Mouse (Mus musculus): Measurements from ENCODE around the gene Stpg4. TPM values are rescaled to one million over a fixed set of nuclear protein-coding genes. Genes with fewer than 3 reads are reported as not detected.

Stpg4 gene
- polyA plus RNA-seq (2012) = not detected in 2 replicates

DNA sequence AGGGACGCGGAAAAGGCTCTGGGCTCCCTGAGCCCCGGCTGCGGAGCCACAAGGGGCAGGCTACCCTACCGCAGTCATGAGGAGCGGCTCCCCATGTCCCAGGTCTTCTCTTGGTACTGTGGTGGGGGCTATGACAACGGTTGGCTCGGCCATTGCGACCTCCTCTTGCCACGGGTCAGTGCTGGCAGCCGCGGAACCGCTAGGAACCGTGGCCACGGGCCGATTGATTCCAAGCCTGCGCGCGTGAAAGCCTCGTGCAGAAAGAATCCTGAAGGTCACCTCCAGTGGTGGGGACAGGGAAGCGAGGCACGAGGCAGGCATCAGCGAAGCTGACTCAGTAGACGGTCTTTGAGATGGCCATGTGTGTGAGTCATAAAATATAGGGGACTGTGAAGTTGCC, at the start of gene Stpg4:
TSS of gene Stpg4 (minus strand) at position 231 of the 400 bp plus-strand sequence.
- Histone ChIP-seq H3K4me3 (replicated peaks) (no peak within 1 kb of the TSS), H3K27me3 (ENCODE audit: control insufficient read depth) (no peaks in the 10 kb centered on the region), H3K9me3 (ENCODE audit: control insufficient read depth, low read length) (no peaks in the 10 kb centered on the region), H3K36me3 (ENCODE audit: control insufficient read depth) (peaks cover 35% of the 10 kb centered on the region), H3K4me1 (ENCODE audit: control insufficient read depth) (peaks cover under 1% of the 10 kb centered on the region)
- TF ChIP-seq TAL1 (IDR thresholded peaks at IDR 0.05; ENCODE audit: low read length) (no peak), GATA1 (IDR thresholded peaks at IDR 0.05; ENCODE audit: low read length) (no peak)

GRCm38 (mm10) chr17:87475356-87475755, 47.8 kb upstream of the Stpg4 start:
- no peaks in the 10 kb centered on the region for H3K36me3 ChIP-seq (ENCODE audit: control insufficient read depth)
- peaks cover 26% of the 10 kb centered on the region for H3K4me1 ChIP-seq (ENCODE audit: control insufficient read depth)
- no peak for TF ChIP-seq GATA1 (IDR thresholded peaks at IDR 0.05; ENCODE audit: low read length)
- TF ChIP-seq TAL1 (IDR thresholded peaks at IDR 0.05; ENCODE audit: low read length) = no peak
- no peaks in the 10 kb centered on the region for H3K9me3 ChIP-seq (ENCODE audit: control insufficient read depth, low read length)
- H3K4me3 ChIP-seq (replicated peaks) = no peak overlapping the region
- H3K27me3 ChIP-seq (ENCODE audit: control insufficient read depth) = peaks cover 47% of the 10 kb centered on the region

DNA sequence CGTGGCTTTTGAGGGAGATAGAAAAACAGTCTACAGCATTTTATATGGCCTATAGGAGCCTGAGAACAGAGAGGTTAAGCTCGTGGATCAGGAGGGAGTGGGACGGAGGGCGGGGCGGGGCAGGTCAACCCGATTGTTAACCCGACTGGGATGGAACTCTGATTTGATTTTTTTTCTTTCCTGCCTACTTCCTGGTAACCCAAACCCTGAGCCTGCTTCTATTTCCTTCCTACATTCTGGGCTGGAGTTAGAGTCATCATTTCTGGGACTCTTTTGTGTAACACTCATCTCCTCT, 46.9 kb upstream of the Stpg4 start:
- Histone ChIP-seq H3K36me3 (ENCODE audit: control insufficient read depth) (no peaks in the 10 kb centered on the region), H3K27me3 (ENCODE audit: control insufficient read depth) (peaks cover 47% of the 10 kb centered on the region), H3K9me3 (ENCODE audit: control insufficient read depth, low read length) (no peaks in the 10 kb centered on the region), H3K4me1 (ENCODE audit: control insufficient read depth) (peaks cover 35% of the 10 kb centered on the region), H3K4me3 (replicated peaks) (no peak overlapping the region)
- no peak for TF ChIP-seq GATA1 (IDR thresholded peaks at IDR 0.05; ENCODE audit: low read length)
- no peak for TF ChIP-seq TAL1 (IDR thresholded peaks at IDR 0.05; ENCODE audit: low read length)

DNA sequence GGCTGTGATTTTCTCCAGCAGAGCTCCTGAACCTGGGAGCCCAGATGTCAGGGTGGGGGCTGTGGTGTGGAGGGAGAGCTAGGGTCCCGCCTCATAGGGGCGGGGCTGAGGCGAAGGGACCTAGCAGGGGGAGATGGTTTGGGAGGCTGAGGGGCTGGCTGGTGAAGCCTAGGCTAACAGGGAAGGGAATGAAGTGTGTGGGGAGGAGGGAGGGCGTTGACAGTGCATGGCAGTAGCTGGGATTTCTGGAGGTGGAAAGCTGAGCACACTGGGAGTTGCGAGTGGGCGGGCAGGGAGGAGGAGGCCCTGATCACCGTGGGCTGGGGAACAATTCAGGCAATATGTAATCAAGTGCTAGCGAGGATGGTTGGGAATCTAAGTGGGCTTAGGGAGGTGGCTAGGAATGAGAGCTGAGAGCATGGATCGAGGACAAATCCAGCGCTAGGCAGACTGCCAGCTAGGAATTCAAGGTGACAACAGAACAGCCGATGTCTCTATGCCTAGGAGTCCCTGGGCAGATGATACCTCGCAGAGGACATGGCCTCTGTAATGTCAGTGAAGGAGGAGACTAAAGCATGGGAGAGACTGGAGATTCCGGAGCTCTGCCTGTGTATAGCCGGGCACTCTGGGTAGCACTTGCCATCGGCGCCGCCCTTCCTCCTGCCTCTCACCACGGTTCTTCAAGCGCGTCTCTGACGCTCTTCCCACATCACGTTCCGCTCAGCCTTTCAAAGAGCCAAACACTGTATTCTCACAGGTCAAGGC, 46.4 kb upstream of the Stpg4 start:
- TF ChIP-seq TAL1 (IDR thresholded peaks at IDR 0.05; ENCODE audit: low read length) (no peak), GATA1 (IDR thresholded peaks at IDR 0.05; ENCODE audit: low read length) (no peak)
- H3K4me1 ChIP-seq (ENCODE audit: control insufficient read depth) = peaks cover 40% of the 10 kb centered on the region
- H3K27me3 ChIP-seq (ENCODE audit: control insufficient read depth) = peaks cover 47% of the 10 kb centered on the region
- H3K4me3 ChIP-seq (replicated peaks) = no peak overlapping the region
- H3K36me3 ChIP-seq (ENCODE audit: control insufficient read depth) = no peaks in the 10 kb centered on the region
- H3K9me3 ChIP-seq (ENCODE audit: control insufficient read depth, low read length) = no peaks in the 10 kb centered on the region

- TF ChIP-seq TAL1 (IDR thresholded peaks at IDR 0.05; ENCODE audit: low read length) (no peak), GATA1 (IDR thresholded peaks at IDR 0.05; ENCODE audit: low read length) (no peak)
- Histone ChIP-seq H3K27me3 (ENCODE audit: control insufficient read depth) (peaks cover 43% of the 10 kb centered on the region), H3K4me1 (ENCODE audit: control insufficient read depth) (peaks cover 44% of the 10 kb centered on the region), H3K36me3 (ENCODE audit: control insufficient read depth) (no peaks in the 10 kb centered on the region), H3K9me3 (ENCODE audit: control insufficient read depth, low read length) (no peaks in the 10 kb centered on the region), H3K4me3 (replicated peaks) (no peak overlapping the region)
Measured at GRCm38 (mm10) chr17:87473441-87473735, 45.8 kb upstream of the Stpg4 start.

DNA sequence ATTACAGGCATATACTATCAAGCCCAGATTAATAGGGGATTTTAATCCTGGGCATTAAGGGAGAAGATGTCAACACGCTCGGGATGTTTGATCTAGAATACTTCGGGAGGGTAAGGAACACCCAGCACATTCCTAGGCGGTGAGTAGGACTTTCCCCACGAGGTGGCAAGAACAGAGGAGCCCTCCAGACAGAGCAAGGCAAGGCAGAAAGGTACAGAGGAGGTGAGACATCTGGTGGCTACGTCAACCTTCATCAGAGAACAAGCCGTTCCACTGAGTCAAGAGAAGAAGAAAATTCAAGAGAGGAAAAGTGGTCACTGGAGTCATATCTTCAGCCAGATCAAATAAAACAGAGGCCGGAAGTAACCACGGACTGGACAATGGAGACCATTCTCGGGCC, 45.3 kb upstream of the Stpg4 start:
- Histone ChIP-seq H3K4me3 (replicated peaks) (no peak overlapping the region), H3K36me3 (ENCODE audit: control insufficient read depth) (no peaks in the 10 kb centered on the region), H3K27me3 (ENCODE audit: control insufficient read depth) (peaks cover 41% of the 10 kb centered on the region), H3K9me3 (ENCODE audit: control insufficient read depth, low read length) (no peaks in the 10 kb centered on the region), H3K4me1 (ENCODE audit: control insufficient read depth) (peaks cover 44% of the 10 kb centered on the region)
- no peak for TF ChIP-seq GATA1 (IDR thresholded peaks at IDR 0.05; ENCODE audit: low read length)
- TF ChIP-seq TAL1 (IDR thresholded peaks at IDR 0.05; ENCODE audit: low read length) = no peak

GRCm38 (mm10) chr17:87471661-87472060, 44.1 kb upstream of the Stpg4 start:
- H3K27me3 ChIP-seq (ENCODE audit: control insufficient read depth) = peaks cover 41% of the 10 kb centered on the region
- no peak overlapping the region for H3K4me3 ChIP-seq (replicated peaks)
- H3K4me1 ChIP-seq (ENCODE audit: control insufficient read depth) = peaks cover 44% of the 10 kb centered on the region
- no peaks in the 10 kb centered on the region for H3K36me3 ChIP-seq (ENCODE audit: control insufficient read depth)
- no peak for TF ChIP-seq GATA1 (IDR thresholded peaks at IDR 0.05; ENCODE audit: low read length)
- TF ChIP-seq TAL1 (IDR thresholded peaks at IDR 0.05; ENCODE audit: low read length) = no peak
- no peaks in the 10 kb centered on the region for H3K9me3 ChIP-seq (ENCODE audit: control insufficient read depth, low read length)

- Histone ChIP-seq H3K4me1 (ENCODE audit: control insufficient read depth) (peaks cover 44% of the 10 kb centered on the region), H3K4me3 (replicated peaks) (peak overlapping the region; percentile 31), H3K27me3 (ENCODE audit: control insufficient read depth) (peaks cover 41% of the 10 kb centered on the region), H3K9me3 (ENCODE audit: control insufficient read depth, low read length) (no peaks in the 10 kb centered on the region), H3K36me3 (ENCODE audit: control insufficient read depth) (no peaks in the 10 kb centered on the region)
- no peak for TF ChIP-seq GATA1 (IDR thresholded peaks at IDR 0.05; ENCODE audit: low read length)
- TF ChIP-seq TAL1 (IDR thresholded peaks at IDR 0.05; ENCODE audit: low read length) = no peak
Measured at GRCm38 (mm10) chr17:87470797-87471196, 43.3 kb upstream of the Stpg4 start.

DNA sequence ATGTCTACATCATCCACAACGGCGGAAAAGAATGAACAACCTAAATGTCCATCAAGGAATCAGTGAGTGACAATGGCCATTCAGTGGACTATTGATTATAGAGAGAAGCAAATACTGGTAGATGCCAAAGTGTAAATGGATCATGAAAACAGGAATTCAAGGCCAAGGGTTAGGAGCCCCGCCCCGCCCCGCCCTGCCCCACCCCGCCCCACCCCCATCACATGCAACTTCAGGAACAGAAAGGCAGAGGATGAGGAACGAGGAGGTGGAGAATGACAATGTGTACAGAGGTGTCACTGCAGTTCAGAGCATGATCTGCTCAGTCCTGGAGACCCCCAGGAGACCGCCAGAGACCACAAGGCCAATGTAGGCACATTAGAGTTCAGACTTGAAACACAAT, 42.7 kb upstream of the Stpg4 start:
- TF ChIP-seq GATA1 (IDR thresholded peaks at IDR 0.05; ENCODE audit: low read length) (no peak), TAL1 (IDR thresholded peaks at IDR 0.05; ENCODE audit: low read length) (no peak)

DNA sequence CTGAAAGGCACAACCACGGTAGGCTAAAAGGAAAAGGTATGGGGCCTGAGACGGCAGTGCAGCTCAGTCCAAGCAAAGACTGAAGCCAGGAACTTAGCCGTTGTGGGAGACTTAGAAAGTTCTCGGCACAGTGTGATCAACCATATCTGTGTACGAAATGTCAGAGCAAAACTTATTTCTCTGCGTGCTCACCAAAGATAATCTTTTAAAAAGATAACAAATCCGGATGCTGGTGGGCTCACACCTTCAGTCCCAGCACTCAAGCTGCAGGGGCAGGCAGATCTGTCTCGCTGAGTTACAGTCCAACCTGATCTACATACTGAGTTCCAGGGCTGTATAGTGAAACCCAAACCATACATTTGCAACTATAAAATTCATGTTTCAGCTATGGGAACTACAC, 41.9 kb upstream of the Stpg4 start:
- TF ChIP-seq GATA1 (IDR thresholded peaks at IDR 0.05; ENCODE audit: low read length) (no peak), TAL1 (IDR thresholded peaks at IDR 0.05; ENCODE audit: low read length) (no peak)
- Histone ChIP-seq H3K4me3 (replicated peaks) (no peak overlapping the region), H3K9me3 (ENCODE audit: control insufficient read depth, low read length) (no peaks in the 10 kb centered on the region), H3K36me3 (ENCODE audit: control insufficient read depth) (no peaks in the 10 kb centered on the region), H3K4me1 (ENCODE audit: control insufficient read depth) (peaks cover 44% of the 10 kb centered on the region), H3K27me3 (ENCODE audit: control insufficient read depth) (peaks cover 30% of the 10 kb centered on the region)

More for the DNA sequence above, 42.7 kb upstream of the Stpg4 start:
- Histone ChIP-seq H3K4me1 (ENCODE audit: control insufficient read depth) (peaks cover 44% of the 10 kb centered on the region), H3K27me3 (ENCODE audit: control insufficient read depth) (peaks cover 39% of the 10 kb centered on the region), H3K9me3 (ENCODE audit: control insufficient read depth, low read length) (no peaks in the 10 kb centered on the region), H3K36me3 (ENCODE audit: control insufficient read depth) (no peaks in the 10 kb centered on the region), H3K4me3 (replicated peaks) (peak overlapping the region; percentile 31)
